Mouse (Mus musculus): ENCODE data around the gene Mlx. TPM values are rescaled to one million over a fixed set of nuclear protein-coding genes. Genes with fewer than 3 reads are reported as not detected.
"Not testable (repeated sequence)": the region's sequence is repeated elsewhere in the genome, so short reads cannot be mapped to it uniquely, and the experiment has no call there.

The Mlx gene
- polyA plus RNA-seq, 1 experiment from 2014 or later, result 109 TPM

- ATAC-seq, result no peak
- H3K27me3 ChIP-seq (replicated peaks; ENCODE audit: control insufficient read depth, insufficient read depth, low read length), result no peaks in the 10 kb centered on the region
- 21% methylated on average over 19 of the region's 19 CpGs for WGBS
Measured at GRCm38 (mm10) chr11:101120545-101121188, 33.6 kb downstream of the Mlx start.

GRCm38 (mm10) chr11:101124494-101124893, 37.4 kb downstream of the Mlx start:
- not testable (repeated sequence) for DNase-seq (ENCODE audit: low spot score); H3K4me2 ChIP-seq (ENCODE audit: low read length); H3K27me3 ChIP-seq (replicated peaks; ENCODE audit: control insufficient read depth, insufficient read depth, low read length); H3K9me3 ChIP-seq (replicated peaks; ENCODE audit: control insufficient read depth, low read length); H3K9ac ChIP-seq (ENCODE audit: low read length); H3K4me1 ChIP-seq (ENCODE audit: control insufficient read depth, insufficient read depth, low read length); ATAC-seq; H3K4me3 ChIP-seq (ENCODE audit: low read depth, low read length); H3K27ac ChIP-seq (ENCODE audit: low read depth, low read length)
- peaks cover 40% of the 10 kb centered on the region for H3K36me3 ChIP-seq (ENCODE audit: control insufficient read depth, insufficient read depth, low read length)
- WGBS, result 98% methylated on average over 8 of the region's 8 CpGs

More at GRCm38 (mm10) chr11:101120545-101121188, 33.6 kb downstream of the Mlx start:
- Histone ChIP-seq H3K36me3 (ENCODE audit: control insufficient read depth, insufficient read depth, low read length) (peaks cover 37% of the 10 kb centered on the region), H3K9me3 (replicated peaks; ENCODE audit: control insufficient read depth, low read length) (no peaks in the 10 kb centered on the region), H3K9ac (ENCODE audit: low read length) (peak overlapping the region; percentile 92), H3K4me2 (ENCODE audit: low read length) (peak overlapping the region; percentile 85), H3K4me3 (ENCODE audit: low read depth, low read length) (peak overlapping the region; percentile 88), H3K4me1 (ENCODE audit: control insufficient read depth, insufficient read depth, low read length) (peaks cover 21% of the 10 kb centered on the region), H3K27ac (ENCODE audit: low read depth, low read length) (peak overlapping the region; percentile 92)
- DNase-seq (ENCODE audit: low spot score), result no peak

GRCm38 (mm10) chr11:101125008-101125407, 37.9 kb downstream of the Mlx start:
- peaks cover 40% of the 10 kb centered on the region for H3K36me3 ChIP-seq (ENCODE audit: control insufficient read depth, insufficient read depth, low read length)
- WGBS, result 95% methylated on average over 7 of the region's 9 CpGs
- not testable (repeated sequence) for DNase-seq (ENCODE audit: low spot score); H3K4me1 ChIP-seq (ENCODE audit: control insufficient read depth, insufficient read depth, low read length); H3K27ac ChIP-seq (ENCODE audit: low read depth, low read length); H3K27me3 ChIP-seq (replicated peaks; ENCODE audit: control insufficient read depth, insufficient read depth, low read length); ATAC-seq; H3K9ac ChIP-seq (ENCODE audit: low read length); H3K4me2 ChIP-seq (ENCODE audit: low read length); H3K4me3 ChIP-seq (ENCODE audit: low read depth, low read length); H3K9me3 ChIP-seq (replicated peaks; ENCODE audit: control insufficient read depth, low read length)

- peaks cover 40% of the 10 kb centered on the region for H3K36me3 ChIP-seq (ENCODE audit: control insufficient read depth, insufficient read depth, low read length)
- H3K27me3 ChIP-seq (replicated peaks; ENCODE audit: control insufficient read depth, insufficient read depth, low read length), result no peaks in the 10 kb centered on the region
- 83% methylated on average over 1 of the region's 1 CpGs for WGBS
- H3K4me1 ChIP-seq (ENCODE audit: control insufficient read depth, insufficient read depth, low read length), result no peaks in the 10 kb centered on the region
- H3K27ac ChIP-seq (ENCODE audit: low read depth, low read length), result no peak overlapping the region
- DNase-seq (ENCODE audit: low spot score), result no peak
- H3K9ac ChIP-seq (ENCODE audit: low read length), result no peak overlapping the region
- no peak for ATAC-seq
- no peaks in the 10 kb centered on the region for H3K9me3 ChIP-seq (replicated peaks; ENCODE audit: control insufficient read depth, low read length)
- no peak overlapping the region for H3K4me2 ChIP-seq (ENCODE audit: low read length)
- H3K4me3 ChIP-seq (ENCODE audit: low read depth, low read length), result no peak overlapping the region
Measured at GRCm38 (mm10) chr11:101127075-101127474, 40.0 kb downstream of the Mlx start.

GRCm38 (mm10) chr11:101128996-101129577, 42.0 kb downstream of the Mlx start:
- no peak for DNase-seq (ENCODE audit: low spot score)
- H3K4me1 ChIP-seq (ENCODE audit: control insufficient read depth, insufficient read depth, low read length), result no peaks in the 10 kb centered on the region
- no peak for ATAC-seq
- WGBS, result 84% methylated on average over 11 of the region's 11 CpGs
- no peak overlapping the region for H3K4me3 ChIP-seq (ENCODE audit: low read depth, low read length)
- H3K4me2 ChIP-seq (ENCODE audit: low read length), result no peak overlapping the region
- H3K9ac ChIP-seq (ENCODE audit: low read length), result no peak overlapping the region
- no peaks in the 10 kb centered on the region for H3K27me3 ChIP-seq (replicated peaks; ENCODE audit: control insufficient read depth, insufficient read depth, low read length)
- peaks cover 23% of the 10 kb centered on the region for H3K36me3 ChIP-seq (ENCODE audit: control insufficient read depth, insufficient read depth, low read length)
- no peak overlapping the region for H3K27ac ChIP-seq (ENCODE audit: low read depth, low read length)
- no peaks in the 10 kb centered on the region for H3K9me3 ChIP-seq (replicated peaks; ENCODE audit: control insufficient read depth, low read length)

GRCm38 (mm10) chr11:101130056-101130756, 43.1 kb downstream of the Mlx start:
- ATAC-seq, result no peak
- 56% methylated on average over 18 of the region's 18 CpGs for WGBS
- DNase-seq (ENCODE audit: low spot score), result no peak

GRCm38 (mm10) chr11:101131187-101131586, 44.1 kb downstream of the Mlx start:
- no peak overlapping the region for H3K9ac ChIP-seq (ENCODE audit: low read length)
- no peak for ATAC-seq
- H3K4me1 ChIP-seq (ENCODE audit: control insufficient read depth, insufficient read depth, low read length), result no peaks in the 10 kb centered on the region
- H3K27me3 ChIP-seq (replicated peaks; ENCODE audit: control insufficient read depth, insufficient read depth, low read length), result no peaks in the 10 kb centered on the region
- no peak overlapping the region for H3K4me3 ChIP-seq (ENCODE audit: low read depth, low read length)
- H3K36me3 ChIP-seq (ENCODE audit: control insufficient read depth, insufficient read depth, low read length), result peaks cover 7% of the 10 kb centered on the region
- 92% methylated on average over 2 of the region's 2 CpGs for WGBS
- DNase-seq (ENCODE audit: low spot score), result peak; percentile 24
- no peaks in the 10 kb centered on the region for H3K9me3 ChIP-seq (replicated peaks; ENCODE audit: control insufficient read depth, low read length)
- no peak overlapping the region for H3K4me2 ChIP-seq (ENCODE audit: low read length)
- H3K27ac ChIP-seq (ENCODE audit: low read depth, low read length), result no peak overlapping the region

More at GRCm38 (mm10) chr11:101130056-101130756, 43.1 kb downstream of the Mlx start:
- Histone ChIP-seq H3K4me2 (ENCODE audit: low read length) (no peak overlapping the region), H3K27me3 (replicated peaks; ENCODE audit: control insufficient read depth, insufficient read depth, low read length) (no peaks in the 10 kb centered on the region), H3K4me3 (ENCODE audit: low read depth, low read length) (no peak overlapping the region), H3K4me1 (ENCODE audit: control insufficient read depth, insufficient read depth, low read length) (no peaks in the 10 kb centered on the region), H3K36me3 (ENCODE audit: control insufficient read depth, insufficient read depth, low read length) (peaks cover 17% of the 10 kb centered on the region), H3K27ac (ENCODE audit: low read depth, low read length) (no peak overlapping the region), H3K9ac (ENCODE audit: low read length) (no peak overlapping the region), H3K9me3 (replicated peaks; ENCODE audit: control insufficient read depth, low read length) (no peaks in the 10 kb centered on the region)

GRCm38 (mm10) chr11:101131701-101132100, 44.6 kb downstream of the Mlx start:
- Histone ChIP-seq H3K27ac (ENCODE audit: low read depth, low read length) (no peak overlapping the region), H3K4me2 (ENCODE audit: low read length) (no peak overlapping the region), H3K4me3 (ENCODE audit: low read depth, low read length) (no peak overlapping the region), H3K27me3 (replicated peaks; ENCODE audit: control insufficient read depth, insufficient read depth, low read length) (no peaks in the 10 kb centered on the region), H3K9ac (ENCODE audit: low read length) (no peak overlapping the region), H3K36me3 (ENCODE audit: control insufficient read depth, insufficient read depth, low read length) (peaks cover 2% of the 10 kb centered on the region), H3K4me1 (ENCODE audit: control insufficient read depth, insufficient read depth, low read length) (no peaks in the 10 kb centered on the region), H3K9me3 (replicated peaks; ENCODE audit: control insufficient read depth, low read length) (no peaks in the 10 kb centered on the region)
- 86% methylated on average over 6 of the region's 6 CpGs for WGBS
- no peak for ATAC-seq
- no peak for DNase-seq (ENCODE audit: low spot score)

- H3K9ac ChIP-seq (ENCODE audit: low read length), result no peak overlapping the region
- H3K27me3 ChIP-seq (replicated peaks; ENCODE audit: control insufficient read depth, insufficient read depth, low read length), result no peaks in the 10 kb centered on the region
- no peak overlapping the region for H3K4me2 ChIP-seq (ENCODE audit: low read length)
- H3K27ac ChIP-seq (ENCODE audit: low read depth, low read length), result no peak overlapping the region
- DNase-seq (ENCODE audit: low spot score) (no peak), ATAC-seq (no peak)
- no peak overlapping the region for H3K4me3 ChIP-seq (ENCODE audit: low read depth, low read length)
- no peaks in the 10 kb centered on the region for H3K4me1 ChIP-seq (ENCODE audit: control insufficient read depth, insufficient read depth, low read length)
- WGBS, result 89% methylated on average over 12 of the region's 12 CpGs
- H3K9me3 ChIP-seq (replicated peaks; ENCODE audit: control insufficient read depth, low read length), result no peaks in the 10 kb centered on the region
- no peaks in the 10 kb centered on the region for H3K36me3 ChIP-seq (ENCODE audit: control insufficient read depth, insufficient read depth, low read length)
Measured at GRCm38 (mm10) chr11:101133037-101133436, 46.0 kb downstream of the Mlx start.

All from forebrain, embryonic 14.5 days (tissue).